Mouse (Mus musculus): ENCODE data around the gene Rap1a.
"Not testable (repeated sequence)": the region's sequence is repeated elsewhere in the genome, so short reads cannot be mapped to it uniquely, and the experiment has no call there.

The Rap1a gene

DNA sequence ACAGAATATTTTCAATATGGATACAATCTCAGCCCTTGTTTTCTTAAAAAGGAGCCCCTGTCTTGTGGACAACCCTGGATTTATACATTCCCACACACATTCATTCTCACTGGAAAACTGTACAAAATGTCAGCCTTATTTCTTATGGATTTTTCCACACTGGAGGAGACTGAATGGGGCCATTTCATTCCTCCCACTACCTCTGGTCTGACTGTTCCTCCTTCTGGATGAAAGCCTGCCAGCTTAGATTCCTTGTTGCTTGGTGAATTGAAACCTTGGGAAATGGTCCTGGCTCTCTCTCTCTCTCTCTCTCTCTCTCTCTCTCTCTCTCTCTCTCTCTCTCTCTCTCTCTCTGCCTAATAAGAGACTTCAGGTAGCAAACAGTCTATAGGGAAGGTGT lies 88.3 kb downstream of the Rap1a start:
- DNase-seq: no peak

GRCm38 (mm10) chr3:105711741-105712140 lies 89.4 kb downstream of the Rap1a start:
- DNase-seq: peak; percentile 59

GRCm38 (mm10) chr3:105710246-105710645 lies 90.9 kb downstream of the Rap1a start:
- DNase-seq: peak; percentile 68

- DNase-seq: no peak
These were observed 93.5 kb downstream of the Rap1a start for GRCm38 (mm10) chr3:105707590-105707989.

DNA sequence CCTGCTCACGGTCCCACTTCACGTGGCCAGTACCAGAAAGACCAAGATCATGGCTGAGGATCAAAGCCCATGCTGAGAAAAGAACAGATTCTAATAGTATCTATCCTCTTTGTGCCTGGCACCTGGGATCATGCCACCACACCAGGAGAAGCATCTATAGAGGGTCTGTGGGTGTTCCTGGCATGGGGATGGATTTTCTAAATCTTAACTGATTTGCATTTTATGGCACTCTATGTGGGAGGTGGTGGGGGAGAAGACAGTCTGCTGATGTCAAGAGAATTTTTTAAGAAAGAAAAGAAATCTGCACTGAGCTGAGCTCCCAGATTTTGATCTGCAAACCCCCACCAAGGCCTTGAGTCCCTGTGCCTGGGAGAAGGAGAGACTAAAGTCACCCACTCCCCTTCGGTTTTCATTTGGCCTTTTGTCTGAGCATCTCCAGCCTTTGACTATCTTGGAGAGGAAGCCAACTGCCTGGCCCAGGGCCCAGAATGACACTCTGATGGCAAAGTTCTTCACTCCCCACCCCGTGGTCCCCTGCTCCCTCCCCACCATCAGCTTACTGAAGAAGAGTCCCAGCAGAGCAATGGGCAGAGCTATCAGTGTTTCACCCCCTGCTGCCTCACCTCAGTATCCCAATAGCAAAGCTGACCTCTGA lies 94.6 kb downstream of the Rap1a start:
- DNase-seq: peak; percentile 63

DNA sequence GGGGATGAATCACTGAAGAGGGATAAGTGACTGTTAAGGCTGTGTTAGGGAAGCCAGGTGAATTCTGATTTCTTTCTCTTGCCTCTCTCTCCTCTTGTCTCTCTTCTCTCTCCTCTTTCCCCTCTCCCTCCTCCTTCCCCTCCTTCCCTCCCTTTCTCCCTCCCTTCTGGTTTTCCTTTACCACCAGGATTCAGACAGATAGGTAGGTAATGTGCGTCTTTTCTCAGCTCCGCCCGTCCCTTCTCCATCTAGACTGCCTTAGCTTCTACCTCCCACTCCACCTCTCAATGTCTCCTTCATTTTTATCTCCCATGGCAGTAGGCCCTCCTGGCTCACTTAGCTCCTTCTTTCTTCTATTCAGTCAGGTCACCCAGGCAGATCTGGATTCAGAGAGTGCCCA lies 95.6 kb downstream of the Rap1a start:
- DNase-seq: no peak

GRCm38 (mm10) chr3:105705061-105705549 lies 96.0 kb downstream of the Rap1a start:
- DNase-seq: peak; percentile 88

GRCm38 (mm10) chr3:105704031-105705008 lies 96.8 kb downstream of the Rap1a start, which contains the start of gene Inka2:
Gene Inka2 (plus strand): TSS chr3:105704599.
- peak; percentile 89 for DNase-seq

DNA sequence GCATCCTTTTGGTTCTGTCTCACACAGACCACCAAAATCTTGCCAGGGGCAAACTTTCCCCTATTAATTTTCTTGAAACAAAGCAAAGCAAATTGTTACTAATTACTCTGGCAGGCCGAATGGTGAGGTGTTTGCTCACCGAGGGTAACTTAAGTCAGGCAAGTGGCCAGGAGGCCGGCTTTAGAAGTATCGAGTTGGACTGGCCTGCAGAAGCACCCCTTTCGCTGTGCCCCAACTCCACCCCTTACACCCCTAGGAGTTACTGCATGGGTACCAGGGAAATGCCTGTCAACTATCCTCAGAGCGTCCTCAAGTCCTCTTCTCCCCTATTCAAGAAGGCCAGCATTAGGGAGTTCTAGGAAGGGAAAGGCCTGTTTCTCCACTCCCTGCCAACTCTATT lies 97.6 kb downstream of the Rap1a start:
- peak; percentile 51 for DNase-seq

- no peak for DNase-seq
These were observed 99.7 kb downstream of the Rap1a start for GRCm38 (mm10) chr3:105701399-105701798.

GRCm38 (mm10) chr3:105700786-105701185 lies 100.3 kb downstream of the Rap1a start:
- not testable (repeated sequence) for DNase-seq

DNA sequence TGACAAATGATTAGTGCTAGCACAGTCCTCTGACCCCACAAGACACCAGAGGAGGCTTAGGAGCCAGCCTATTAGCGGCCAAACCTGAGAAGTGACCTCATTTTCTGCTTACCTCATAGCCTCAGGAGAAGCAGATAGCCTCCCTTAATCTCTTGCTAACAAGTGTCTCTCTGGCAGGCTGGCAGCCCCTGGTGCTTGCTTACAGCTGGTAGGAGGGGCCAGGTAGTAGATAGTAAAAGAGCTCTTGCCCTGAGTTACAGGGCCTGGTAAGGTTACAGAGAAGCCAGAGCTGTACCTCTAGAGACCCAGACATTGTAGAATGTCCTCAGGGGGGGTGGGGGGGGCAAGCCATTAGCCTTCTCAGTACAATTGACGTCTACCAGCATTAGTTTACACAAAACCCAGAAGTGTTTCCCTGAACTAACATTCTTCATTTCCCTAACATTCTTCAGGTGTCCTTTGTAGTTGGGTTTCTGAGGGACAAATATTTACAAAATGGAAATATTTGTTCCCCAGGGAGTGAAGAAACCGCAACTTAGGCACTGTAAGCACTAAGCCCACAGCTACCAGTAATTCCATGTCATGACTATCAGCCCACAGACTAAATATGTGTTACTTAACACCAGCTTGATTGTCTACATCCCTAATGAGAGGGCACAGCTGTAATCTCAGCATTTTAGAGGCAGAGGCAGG lies 101.7 kb downstream of the Rap1a start:
- no peak for DNase-seq

DNA sequence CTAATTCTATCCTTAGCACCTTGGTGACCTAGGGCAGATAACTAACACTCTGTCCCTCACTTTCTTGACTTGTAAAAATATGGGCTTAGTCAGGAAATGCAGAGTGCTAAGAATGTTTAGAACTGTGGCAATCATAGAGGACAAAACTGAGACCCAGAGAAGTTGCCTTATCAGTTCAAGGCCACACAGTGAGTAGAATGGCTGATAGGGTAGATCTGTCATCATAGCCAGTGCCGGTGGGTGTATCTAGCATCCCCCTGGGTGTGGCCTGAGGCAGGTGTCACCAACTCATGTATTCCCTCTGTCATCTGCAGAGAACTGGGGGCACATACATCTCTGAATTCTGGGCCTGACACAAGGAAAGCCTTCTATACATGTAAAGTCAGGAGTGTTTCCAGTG lies 102.8 kb downstream of the Rap1a start:
- no peak for DNase-seq

DNA sequence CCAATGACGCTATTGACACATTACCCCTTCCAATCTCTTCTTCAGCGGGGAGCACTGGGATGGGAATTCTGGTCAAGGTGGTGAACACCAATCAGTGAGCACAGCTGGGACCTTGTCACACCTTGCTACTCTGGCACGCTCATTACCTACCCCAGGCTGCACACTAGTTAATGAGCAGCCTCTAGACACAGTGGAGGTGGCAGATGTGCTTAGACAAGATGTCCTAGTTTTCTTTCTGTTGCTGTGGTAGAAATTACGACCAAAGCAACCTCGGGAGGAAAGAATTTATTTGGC lies 104.0 kb downstream of the Rap1a start:
- DNase-seq: no peak

DNA sequence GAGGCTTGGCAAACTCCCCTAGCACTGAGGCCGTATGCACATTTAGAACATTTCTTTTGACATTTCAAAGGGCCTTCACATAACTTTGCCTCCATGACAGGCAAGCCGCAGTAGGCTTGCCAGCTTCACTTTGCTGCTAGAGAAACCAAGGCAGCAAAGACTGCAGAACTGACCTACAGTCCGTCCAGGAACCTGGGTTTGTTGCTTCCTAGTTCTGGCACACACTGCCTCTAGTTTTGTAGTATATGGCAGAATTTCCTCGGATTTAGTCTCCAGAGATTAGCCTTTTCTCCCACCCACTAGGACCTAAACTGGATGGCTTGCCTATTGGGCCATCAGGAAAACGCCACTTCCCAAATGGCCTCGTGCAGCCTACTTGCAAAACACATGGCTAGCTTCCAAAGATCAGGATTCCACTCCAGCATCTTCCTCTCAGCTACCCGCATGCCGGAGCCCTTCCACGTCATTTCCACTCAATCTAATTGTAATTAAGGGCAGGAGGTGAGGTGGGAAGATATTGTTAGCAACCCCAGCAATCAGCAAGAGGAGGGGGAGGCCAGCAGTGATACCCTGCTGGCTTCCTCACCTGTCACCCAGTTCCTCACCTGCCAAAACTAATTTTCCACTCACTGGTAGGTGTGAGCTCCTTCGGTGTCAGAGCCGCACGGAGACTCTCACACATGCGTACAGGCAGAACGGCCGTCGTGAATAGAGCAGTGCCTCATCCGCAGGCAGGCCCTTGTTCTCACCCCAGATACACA lies 104.6 kb downstream of the Rap1a start:
- DNase-seq: peak; percentile 71

GRCm38 (mm10) chr3:105695476-105696386 lies 105.4 kb downstream of the Rap1a start:
- peak; percentile 78 for DNase-seq

DNA sequence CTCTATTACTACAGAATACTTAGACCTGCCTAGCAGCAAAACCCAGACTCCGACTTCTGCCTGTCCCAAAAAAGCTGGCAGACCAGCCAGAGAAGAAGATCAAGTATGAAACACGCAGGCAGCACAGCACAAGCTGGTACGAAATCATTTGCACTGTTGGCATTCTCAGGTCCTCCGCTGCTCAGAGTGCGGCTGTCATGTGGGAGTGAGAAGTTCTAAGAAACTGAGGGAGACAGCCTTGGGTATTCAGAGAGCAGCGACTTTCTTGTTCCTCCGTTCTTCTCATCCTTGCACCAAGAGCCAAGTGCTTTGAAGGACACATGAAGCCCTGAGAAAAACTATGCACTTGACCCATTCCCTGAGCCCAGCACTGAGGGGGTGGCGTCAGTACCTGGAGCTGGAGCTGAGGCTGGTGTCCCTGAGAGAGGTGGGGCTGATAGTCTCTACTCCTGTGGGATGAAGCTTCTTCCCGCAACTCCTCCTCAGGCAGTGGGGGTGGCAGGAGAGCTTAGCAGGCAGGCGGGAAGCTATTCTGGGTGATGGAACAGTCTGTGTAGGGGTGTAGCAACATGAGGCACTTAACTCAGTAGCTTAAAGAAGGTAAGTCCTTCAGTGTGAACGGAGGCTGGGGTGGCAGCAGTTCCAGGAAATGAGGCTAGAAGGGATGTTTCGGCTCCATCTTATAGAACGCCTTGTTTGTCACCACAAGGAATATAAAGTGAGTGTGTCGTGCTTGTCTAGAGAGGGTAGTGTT lies 107.6 kb downstream of the Rap1a start:
- no peak for DNase-seq

DNA sequence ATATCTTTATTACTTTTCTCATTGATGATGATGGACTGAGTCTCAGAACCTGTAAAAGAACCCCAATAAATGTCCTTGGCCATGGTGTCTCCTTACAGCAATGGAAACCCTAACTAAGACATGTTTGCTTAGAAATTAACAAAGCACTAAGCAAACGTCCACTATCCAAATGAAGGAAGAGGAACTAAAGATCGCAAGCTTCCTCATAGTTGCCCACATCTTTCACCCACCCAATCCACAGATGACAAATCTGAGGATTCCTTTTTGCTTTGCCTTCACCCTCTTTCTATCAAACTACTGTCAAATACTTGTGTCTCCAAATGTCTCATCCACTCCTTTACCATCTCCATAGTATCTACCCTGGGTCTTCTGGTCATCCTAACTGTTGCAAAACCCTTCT lies 112.6 kb downstream of the Rap1a start:
- DNase-seq: no peak

DNA sequence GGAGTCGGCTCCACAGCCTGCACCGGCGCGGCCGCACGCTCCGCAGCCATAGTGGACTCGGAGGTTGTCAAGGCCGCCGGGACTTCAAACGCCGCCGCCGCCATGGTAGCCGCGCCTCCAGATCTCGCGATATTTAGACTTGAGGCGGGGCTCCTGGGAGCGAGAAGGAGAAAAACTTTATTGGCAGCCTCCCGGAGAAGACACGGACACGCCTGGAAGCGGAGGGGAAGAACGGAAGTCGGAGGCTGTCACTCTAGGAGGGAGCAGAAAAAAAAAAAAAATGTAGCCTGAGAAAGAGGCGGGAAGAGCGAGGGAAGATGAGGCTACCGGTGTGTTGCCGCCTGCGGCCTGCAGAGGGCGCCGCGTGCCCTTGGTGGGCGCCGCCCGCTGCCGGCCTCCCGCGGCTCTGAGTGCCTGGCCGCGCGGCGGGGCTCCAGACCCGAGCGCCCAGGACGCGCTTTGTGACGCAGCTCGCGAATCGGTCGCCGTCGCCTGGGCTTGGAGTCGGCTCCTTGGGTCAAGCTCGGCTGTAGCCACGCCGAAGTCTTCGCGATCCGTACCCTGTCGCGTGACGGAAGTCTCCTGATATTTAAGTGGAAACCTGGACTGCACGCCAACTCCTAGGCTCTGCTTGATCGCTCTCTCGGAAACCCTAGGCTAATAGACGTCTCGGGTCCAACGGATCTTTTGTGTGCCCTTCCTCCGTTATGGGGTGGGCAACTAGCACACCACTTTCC lies 113.6 kb downstream of the Rap1a start, which contains the start of gene Ddx20:
TSS of gene Ddx20 (minus strand) at position 251 of the 737 bp plus-strand sequence.
- peak; percentile 96 for DNase-seq
